Mouse (Mus musculus): ENCODE data around the gene Slc22a17. TPM values are rescaled to one million over a fixed set of nuclear protein-coding genes. Genes with fewer than 3 reads are reported as not detected.
A peak's percentile ranks its signal among the peaks of the same experiment; 100 is the strongest.

Slc22a17 gene
- polyA plus RNA-seq, 1 experiment from 2014 or later, result 45.9 TPM

GRCm38 (mm10) chr14:54912109-54912850, 652 bp downstream of the Slc22a17 start:
- Histone ChIP-seq H3K27ac (ENCODE audit: low read length) (peak overlapping the region; percentile 75), H3K4me2 (replicated peaks; ENCODE audit: low read depth, low read length) (peak overlapping the region; percentile 98), H3K27me3 (ENCODE audit: insufficient read depth, low read length) (no peaks in the 10 kb centered on the region), H3K9ac (replicated peaks; ENCODE audit: low read length) (peak overlapping the region; percentile 85), H3K4me3 (ENCODE audit: low read length) (peak overlapping the region; percentile 86), H3K36me3 (ENCODE audit: insufficient read depth, low read length) (peaks cover 24% of the 10 kb centered on the region), H3K9me3 (ENCODE audit: low read length) (no peaks in the 10 kb centered on the region), H3K4me1 (ENCODE audit: insufficient read depth, low read length) (peaks cover 20% of the 10 kb centered on the region)
- ATAC-seq (ENCODE audit: low FRiP score, low TSS enrichment), result peak; percentile 52
- WGBS, result 3% methylated on average over 49 of the region's 69 CpGs

DNA sequence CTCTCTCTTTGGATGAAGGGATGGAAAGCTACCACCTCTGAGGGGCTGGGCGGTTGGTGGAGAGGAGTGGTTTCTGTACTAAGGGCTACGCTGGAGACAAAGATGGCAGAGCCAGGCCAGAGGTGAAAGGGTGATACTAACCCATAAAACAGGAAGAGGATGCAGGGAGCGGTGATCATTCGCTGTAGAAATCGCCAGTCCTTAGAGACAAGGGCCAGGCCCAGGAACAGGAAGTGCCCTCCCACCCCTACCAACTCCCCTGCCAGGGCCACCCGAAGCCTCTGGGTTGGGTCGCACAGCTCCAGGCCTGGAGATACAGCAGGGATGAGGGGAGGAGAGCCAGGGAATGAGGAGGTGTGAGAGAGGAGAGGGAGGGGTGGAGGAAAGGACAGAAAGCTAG, 4.2 kb downstream of the Slc22a17 start:
- H3K4me1 ChIP-seq (ENCODE audit: insufficient read depth, low read length), result peaks cover 19% of the 10 kb centered on the region
- H3K27ac ChIP-seq (ENCODE audit: low read length), result no peak overlapping the region
- H3K4me2 ChIP-seq (replicated peaks; ENCODE audit: low read depth, low read length), result no peak overlapping the region
- ATAC-seq (ENCODE audit: low FRiP score, low TSS enrichment), result no peak
- no peaks in the 10 kb centered on the region for H3K9me3 ChIP-seq (ENCODE audit: low read length)
- 59% methylated on average over 7 of the region's 7 CpGs for WGBS
- H3K4me3 ChIP-seq (ENCODE audit: low read length), result no peak overlapping the region
- no peak overlapping the region for H3K9ac ChIP-seq (replicated peaks; ENCODE audit: low read length)
- peaks cover 24% of the 10 kb centered on the region for H3K36me3 ChIP-seq (ENCODE audit: insufficient read depth, low read length)
- no peaks in the 10 kb centered on the region for H3K27me3 ChIP-seq (ENCODE audit: insufficient read depth, low read length)

DNA sequence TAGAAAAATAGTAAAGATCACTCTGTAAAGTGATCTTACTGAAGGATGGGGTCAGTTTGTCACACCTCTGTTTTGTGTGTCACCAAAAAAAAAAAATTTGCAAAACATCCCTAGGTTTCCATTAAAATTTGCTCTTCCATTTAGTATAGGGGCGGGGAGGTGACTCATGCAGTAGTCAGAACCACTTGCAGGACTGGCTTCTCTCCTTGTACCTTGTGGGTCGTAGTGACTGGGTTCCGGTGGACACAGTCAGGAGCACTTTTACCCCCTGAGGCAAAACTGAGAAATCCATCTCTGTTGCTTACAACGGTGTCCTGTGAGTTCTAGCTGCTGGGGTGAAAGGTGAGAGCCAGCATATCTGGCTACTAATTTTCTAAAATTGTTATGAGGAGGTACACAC, 9.3 kb downstream of the Slc22a17 start:
- Histone ChIP-seq H3K36me3 (ENCODE audit: insufficient read depth, low read length) (peaks cover 24% of the 10 kb centered on the region), H3K4me3 (ENCODE audit: low read length) (no peak overlapping the region), H3K27me3 (ENCODE audit: insufficient read depth, low read length) (no peaks in the 10 kb centered on the region), H3K4me1 (ENCODE audit: insufficient read depth, low read length) (0 out of 2 replicates have a peak, but pooled peaks cover 2% of the 10 kb centered on the region), H3K9ac (replicated peaks; ENCODE audit: low read length) (no peak overlapping the region), H3K4me2 (replicated peaks; ENCODE audit: low read depth, low read length) (no peak overlapping the region), H3K9me3 (ENCODE audit: low read length) (no peaks in the 10 kb centered on the region), H3K27ac (ENCODE audit: low read length) (no peak overlapping the region)
- 85% methylated on average over 4 of the region's 4 CpGs for WGBS
- no peak for ATAC-seq (ENCODE audit: low FRiP score, low TSS enrichment)

DNA sequence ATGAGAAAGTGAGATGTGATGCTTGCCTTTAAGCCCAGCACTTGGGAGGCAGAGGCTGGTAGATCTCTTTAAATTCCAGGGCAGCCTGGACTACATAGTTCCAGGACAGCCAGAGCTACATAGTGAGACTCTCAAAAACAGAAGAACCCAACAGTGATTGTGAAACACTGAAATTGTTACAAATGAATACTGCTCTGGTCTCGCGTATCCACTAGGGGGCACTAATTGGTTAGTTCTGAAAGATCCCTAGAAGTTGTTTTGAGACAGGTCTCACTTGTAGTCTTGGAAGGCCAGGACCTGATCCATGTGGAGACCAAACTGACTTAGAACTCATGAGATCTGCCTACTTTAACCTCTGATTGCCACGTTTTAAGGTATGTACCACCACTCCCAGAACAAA, 12.5 kb downstream of the Slc22a17 start:
- Histone ChIP-seq H3K36me3 (ENCODE audit: insufficient read depth, low read length) (peaks cover 29% of the 10 kb centered on the region), H3K9ac (replicated peaks; ENCODE audit: low read length) (no peak overlapping the region), H3K4me1 (ENCODE audit: insufficient read depth, low read length) (peaks cover 27% of the 10 kb centered on the region), H3K4me3 (ENCODE audit: low read length) (no peak overlapping the region), H3K4me2 (replicated peaks; ENCODE audit: low read depth, low read length) (no peak overlapping the region), H3K27me3 (ENCODE audit: insufficient read depth, low read length) (no peaks in the 10 kb centered on the region), H3K27ac (ENCODE audit: low read length) (0 out of 2 replicates have a peak overlapping the region, but pooled peaks have one; percentile 8), H3K9me3 (ENCODE audit: low read length) (no peaks in the 10 kb centered on the region)
- under 1% methylated on average over 3 of the region's 3 CpGs for WGBS
- peak; percentile 40; the same call in 1 of the 2 replicates for ATAC-seq (ENCODE audit: low FRiP score, low TSS enrichment)

DNA sequence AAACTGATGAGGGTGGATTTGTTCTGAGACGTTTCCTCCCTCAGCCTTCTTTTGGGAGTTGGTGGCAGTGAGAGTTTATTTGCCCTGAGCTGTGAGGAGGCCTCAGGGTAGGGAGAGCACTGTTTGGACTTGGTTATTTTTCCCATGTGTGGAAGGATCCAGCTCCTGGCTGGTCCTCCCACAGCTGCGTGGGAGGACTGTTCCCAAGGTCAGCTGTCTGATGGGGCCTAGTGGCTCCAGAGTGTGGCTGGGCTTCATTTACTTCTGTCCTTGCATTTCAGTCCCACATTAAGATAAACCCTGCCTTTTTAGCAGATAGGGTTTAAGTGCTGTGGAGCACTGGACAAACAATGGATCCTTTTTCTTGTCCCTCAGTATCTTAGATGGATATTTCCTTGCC, 15.5 kb downstream of the Slc22a17 start:
- no peak for ATAC-seq (ENCODE audit: low FRiP score, low TSS enrichment)
- peaks cover 29% of the 10 kb centered on the region for H3K36me3 ChIP-seq (ENCODE audit: insufficient read depth, low read length)
- no peaks in the 10 kb centered on the region for H3K9me3 ChIP-seq (ENCODE audit: low read length)
- H3K9ac ChIP-seq (replicated peaks; ENCODE audit: low read length), result peak overlapping the region; percentile 3; the same call in 1 of the 2 replicates
- no peaks in the 10 kb centered on the region for H3K27me3 ChIP-seq (ENCODE audit: insufficient read depth, low read length)
- peaks cover 33% of the 10 kb centered on the region for H3K4me1 ChIP-seq (ENCODE audit: insufficient read depth, low read length)
- H3K4me2 ChIP-seq (replicated peaks; ENCODE audit: low read depth, low read length), result no peak overlapping the region
- H3K4me3 ChIP-seq (ENCODE audit: low read length), result no peak overlapping the region
- peak overlapping the region; percentile 27 for H3K27ac ChIP-seq (ENCODE audit: low read length)
- WGBS, result 34% methylated on average over 2 of the region's 2 CpGs

DNA sequence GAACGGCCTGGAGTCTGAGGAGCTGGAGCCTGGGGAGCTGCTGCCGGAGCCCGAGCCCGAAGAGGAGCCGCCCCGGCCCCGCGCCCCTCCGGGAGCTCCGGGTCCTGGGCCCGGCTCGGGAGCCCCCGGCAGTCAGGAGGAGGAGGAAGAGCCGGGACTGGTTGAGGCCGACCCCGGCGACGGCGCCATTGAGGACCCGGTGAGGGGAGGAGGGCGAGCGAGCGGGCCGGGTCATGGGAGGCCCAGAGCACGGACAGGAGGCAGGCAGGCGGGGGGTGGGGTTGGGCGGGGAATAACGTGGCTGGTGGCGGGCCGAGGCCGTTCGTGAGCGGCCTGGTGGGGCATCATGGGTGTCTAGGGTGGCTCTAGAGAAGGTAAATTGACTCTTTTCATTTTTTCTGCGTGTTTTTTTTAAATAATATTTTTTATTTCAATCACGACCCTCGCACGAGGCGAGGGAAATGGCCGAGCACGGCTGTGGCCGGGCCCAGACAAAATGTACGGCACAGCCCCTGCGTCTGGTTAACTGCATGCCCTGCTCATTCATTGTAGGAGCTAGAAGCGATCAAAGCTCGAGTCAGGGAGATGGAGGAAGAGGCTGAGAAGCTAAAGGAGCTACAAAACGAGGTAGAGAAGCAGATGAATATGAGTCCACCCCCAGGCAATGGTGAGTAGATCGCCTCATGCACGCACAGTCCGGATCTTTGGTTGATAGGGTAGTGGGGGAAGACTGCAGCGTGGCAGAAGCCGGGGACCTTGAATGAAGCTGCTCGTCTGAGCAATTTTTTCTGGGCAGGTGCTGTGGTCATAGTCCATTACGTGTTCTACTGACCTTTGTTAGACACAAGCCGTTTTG, 18.4 kb downstream of the Slc22a17 start:
- peak overlapping the region; percentile 82 for H3K4me2 ChIP-seq (replicated peaks; ENCODE audit: low read depth, low read length)
- H3K4me1 ChIP-seq (ENCODE audit: insufficient read depth, low read length), result peaks cover 31% of the 10 kb centered on the region
- under 1% methylated on average over 38 of the region's 54 CpGs for WGBS
- ATAC-seq (ENCODE audit: low FRiP score, low TSS enrichment), result peak; percentile 72
- peak overlapping the region; percentile 96 for H3K27ac ChIP-seq (ENCODE audit: low read length)
- peak overlapping the region; percentile 100 for H3K9ac ChIP-seq (replicated peaks; ENCODE audit: low read length)
- H3K27me3 ChIP-seq (ENCODE audit: insufficient read depth, low read length), result no peaks in the 10 kb centered on the region
- H3K9me3 ChIP-seq (ENCODE audit: low read length), result no peaks in the 10 kb centered on the region
- H3K4me3 ChIP-seq (ENCODE audit: low read length), result peak overlapping the region; percentile 93
- H3K36me3 ChIP-seq (ENCODE audit: insufficient read depth, low read length), result peaks cover 29% of the 10 kb centered on the region

DNA sequence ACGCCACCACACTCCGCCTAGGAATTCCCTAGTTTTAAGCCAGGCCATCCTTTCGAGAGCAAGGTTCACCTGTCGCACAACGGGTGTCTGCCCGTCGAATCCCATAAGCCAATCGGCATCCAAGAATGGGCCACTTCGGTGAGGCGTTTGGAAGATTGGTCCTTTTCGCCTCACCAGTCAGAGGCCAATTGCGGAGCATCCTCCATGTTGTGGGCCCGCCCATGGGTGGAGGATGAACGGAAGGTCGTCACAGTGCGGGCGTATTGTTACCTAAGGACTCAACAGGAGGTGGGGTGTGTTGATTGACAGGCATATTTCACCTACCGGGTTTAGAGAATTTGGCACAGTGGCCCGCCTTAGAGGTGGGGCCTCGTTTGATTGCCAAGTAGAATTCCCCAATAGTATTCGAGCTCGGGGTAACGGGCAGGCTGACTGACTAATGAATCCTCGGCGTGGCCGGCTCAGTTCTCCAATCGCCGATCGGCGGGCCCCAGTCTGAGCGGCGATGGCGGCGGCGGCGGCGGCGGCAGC, 19.2 kb downstream of the Slc22a17 start:
- H3K4me1 ChIP-seq (ENCODE audit: insufficient read depth, low read length), result peaks cover 31% of the 10 kb centered on the region
- peak overlapping the region; percentile 100 for H3K9ac ChIP-seq (replicated peaks; ENCODE audit: low read length)
- peaks cover 29% of the 10 kb centered on the region for H3K36me3 ChIP-seq (ENCODE audit: insufficient read depth, low read length)
- H3K4me2 ChIP-seq (replicated peaks; ENCODE audit: low read depth, low read length), result peak overlapping the region; percentile 53
- ATAC-seq (ENCODE audit: low FRiP score, low TSS enrichment), result peak; percentile 99
- 0% methylated on average over 38 of the region's 38 CpGs for WGBS
- H3K9me3 ChIP-seq (ENCODE audit: low read length), result no peaks in the 10 kb centered on the region
- peak overlapping the region; percentile 96 for H3K27ac ChIP-seq (ENCODE audit: low read length)
- H3K27me3 ChIP-seq (ENCODE audit: insufficient read depth, low read length), result no peaks in the 10 kb centered on the region
- peak overlapping the region; percentile 93 for H3K4me3 ChIP-seq (ENCODE audit: low read length)

DNA sequence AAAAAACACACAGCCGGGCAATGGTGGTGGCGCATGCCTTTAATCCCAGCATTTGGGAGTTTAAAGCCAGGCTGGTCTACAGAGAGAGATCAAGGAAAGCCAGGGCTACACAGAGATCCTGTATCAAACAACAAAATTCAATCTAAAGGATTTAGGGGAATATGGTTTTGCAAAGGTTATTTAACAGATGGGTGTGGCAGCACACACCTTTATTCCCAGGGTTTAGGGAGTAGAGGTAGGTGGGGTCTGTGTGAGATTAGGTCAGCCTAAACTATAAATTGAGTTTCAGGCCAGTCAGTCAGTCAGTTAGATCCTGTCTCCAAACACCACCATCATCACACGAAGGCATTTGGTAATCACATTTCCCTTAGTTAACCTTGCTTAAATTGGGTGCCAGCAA, 20.7 kb downstream of the Slc22a17 start, which contains the start of gene Pabpn1:
Pabpn1 (plus strand) TSS at position 301 of the 400 bp plus-strand sequence.
- Histone ChIP-seq H3K27ac (ENCODE audit: low read length) (peak within 1 kb of the TSS; percentile 89), H3K27me3 (ENCODE audit: insufficient read depth, low read length) (no peaks in the 10 kb centered on the region), H3K36me3 (ENCODE audit: insufficient read depth, low read length) (peaks cover 18% of the 10 kb centered on the region), H3K4me3 (ENCODE audit: low read length) (peak within 1 kb of the TSS; percentile 93), H3K4me1 (ENCODE audit: insufficient read depth, low read length) (peaks cover 25% of the 10 kb centered on the region), H3K9ac (replicated peaks; ENCODE audit: low read length) (peak within 1 kb of the TSS; percentile 68), H3K4me2 (replicated peaks; ENCODE audit: low read depth, low read length) (peak within 1 kb of the TSS; percentile 53), H3K9me3 (ENCODE audit: low read length) (no peaks in the 10 kb centered on the region)
- WGBS, result 92% methylated on average over 3 of the region's 3 CpGs
- ATAC-seq (ENCODE audit: low FRiP score, low TSS enrichment), result no peak

DNA sequence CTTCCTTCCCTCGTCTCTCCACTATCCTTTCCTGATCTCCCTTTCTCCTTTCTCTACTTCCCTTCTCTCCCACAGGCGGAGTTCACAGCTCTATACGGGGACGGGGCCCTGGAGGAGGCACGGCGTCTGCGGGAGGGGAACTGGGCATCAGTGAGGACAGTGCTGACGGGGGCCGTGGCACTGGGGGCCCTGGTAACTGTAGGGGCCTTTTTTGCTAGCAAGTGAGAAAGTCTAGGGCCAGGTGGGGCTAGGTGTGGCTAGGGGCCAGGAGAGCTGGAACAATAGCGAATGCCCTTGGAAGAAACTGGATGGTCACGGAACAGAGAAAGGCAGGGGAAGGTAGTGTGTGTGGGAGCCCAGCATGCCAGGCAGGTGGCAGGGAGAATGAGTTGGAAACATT, 27.6 kb downstream of the Slc22a17 start:
- Histone ChIP-seq H3K9ac (replicated peaks; ENCODE audit: low read length) (0 out of 2 replicates have a peak overlapping the region, but pooled peaks have one; percentile 15), H3K27ac (ENCODE audit: low read length) (no peak overlapping the region), H3K9me3 (ENCODE audit: low read length) (no peaks in the 10 kb centered on the region), H3K4me1 (ENCODE audit: insufficient read depth, low read length) (peaks cover 22% of the 10 kb centered on the region), H3K4me2 (replicated peaks; ENCODE audit: low read depth, low read length) (peak overlapping the region; percentile 69; the same call in 1 of the 2 replicates), H3K36me3 (ENCODE audit: insufficient read depth, low read length) (0 out of 2 replicates have a peak, but pooled peaks cover 2% of the 10 kb centered on the region), H3K4me3 (ENCODE audit: low read length) (no peak overlapping the region), H3K27me3 (ENCODE audit: insufficient read depth, low read length) (no peaks in the 10 kb centered on the region)
- WGBS, result 83% methylated on average over 11 of the region's 11 CpGs
- no peak for ATAC-seq (ENCODE audit: low FRiP score, low TSS enrichment)

Measured in kidney, embryonic 16.5 days (tissue).